Mouse (Mus musculus) layer of hippocampus, postnatal 25 days (tissue): Measurements from ENCODE around the gene Slc25a26. TPM values are rescaled to one million over a fixed set of nuclear protein-coding genes. Genes with fewer than 3 reads are reported as not detected.

ENCODE experiments used
- microRNA-seq, 2 experiments: library from miRNA; unstranded; fragments of <30 nt; microRNA quantifications; one replicate each; pipeline ENCODE4 v1.2.0; 2021
- total RNA-seq, 2 experiments: library from RNA; stranded (reverse); gene quantifications; 2 replicates each; pipeline ENCODE4 v1.2.3; 2021

Gene Slc25a26
- total RNA-seq, 2 experiments from 2014 or later = 18.4 to 24.6 TPM

Small RNA genes within 50 kb of the gene (microRNA-seq; reads per million reads assigned to microRNA genes)
- gene Mir7041 = 0 to 0.20 reads per million in 2 experiments

Other genes with a start within 250 kb of the Slc25a26 start
- gene Magi1, start 216.4 kb upstream of the Slc25a26 start, total RNA-seq = 10 to 100 TPM; 43.0 to 57.4 TPM
- 10 to 100 TPM; 28.0 to 30.5 TPM for gene Lrig1, start 199.8 kb downstream of the Slc25a26 start, total RNA-seq